Mouse (Mus musculus): ENCODE data around the gene Cpsf7.
A peak's percentile ranks its signal among the peaks of the same experiment; 100 is the strongest.

GRCm38 (mm10) chr19:10502571-10502970 lies 22.5 kb upstream of the Cpsf7 start:
- TF ChIP-seq POLR2A (IDR thresholded peaks at IDR 0.05; ENCODE audit: low read depth, low read length) (no peak), CTCF (IDR thresholded peaks at IDR 0.05; ENCODE audit: borderline replicate concordance, insufficient read depth, low read length) (peak; percentile 87)
